Mouse (Mus musculus): ENCODE data around the gene S100pbp.

S100pbp gene

GRCm38 (mm10) chr4:129225315-129225714 lies 35.8 kb upstream of the S100pbp start:
- TF ChIP-seq GATA4 (IDR thresholded peaks at IDR 0.05; ENCODE audit: insufficient replicate concordance, low read length) = no peak

- no peak for TF ChIP-seq GATA4 (IDR thresholded peaks at IDR 0.05; ENCODE audit: insufficient replicate concordance, low read length)
Observed at GRCm38 (mm10) chr4:129223421-129224281, 34.1 kb upstream of the S100pbp start.

GRCm38 (mm10) chr4:129222019-129222925 lies 32.7 kb upstream of the S100pbp start:
- TF ChIP-seq GATA4 (IDR thresholded peaks at IDR 0.05; ENCODE audit: insufficient replicate concordance, low read length) = no peak

- TF ChIP-seq GATA4 (IDR thresholded peaks at IDR 0.05; ENCODE audit: insufficient replicate concordance, low read length) = no peak
Observed at GRCm38 (mm10) chr4:129221097-129222010, 31.8 kb upstream of the S100pbp start.

GRCm38 (mm10) chr4:129220376-129221089 lies 31.0 kb upstream of the S100pbp start:
- TF ChIP-seq GATA4 (IDR thresholded peaks at IDR 0.05; ENCODE audit: insufficient replicate concordance, low read length) = no peak

GRCm38 (mm10) chr4:129219198-129219597 lies 29.7 kb upstream of the S100pbp start:
- TF ChIP-seq GATA4 (IDR thresholded peaks at IDR 0.05; ENCODE audit: insufficient replicate concordance, low read length) = no peak

GRCm38 (mm10) chr4:129218569-129219175 lies 29.1 kb upstream of the S100pbp start:
- TF ChIP-seq GATA4 (IDR thresholded peaks at IDR 0.05; ENCODE audit: insufficient replicate concordance, low read length) = no peak

GRCm38 (mm10) chr4:129211461-129211860 lies 21.9 kb upstream of the S100pbp start:
- TF ChIP-seq GATA4 (IDR thresholded peaks at IDR 0.05; ENCODE audit: insufficient replicate concordance, low read length) = no peak

- no peak for TF ChIP-seq GATA4 (IDR thresholded peaks at IDR 0.05; ENCODE audit: insufficient replicate concordance, low read length)
Observed at GRCm38 (mm10) chr4:129209504-129209903, 20.0 kb upstream of the S100pbp start.

- TF ChIP-seq GATA4 (IDR thresholded peaks at IDR 0.05; ENCODE audit: insufficient replicate concordance, low read length) = no peak
Observed at GRCm38 (mm10) chr4:129206792-129207191, 17.3 kb upstream of the S100pbp start.

GRCm38 (mm10) chr4:129204655-129205054 lies 15.1 kb upstream of the S100pbp start:
- no peak for TF ChIP-seq GATA4 (IDR thresholded peaks at IDR 0.05; ENCODE audit: insufficient replicate concordance, low read length)

- TF ChIP-seq GATA4 (IDR thresholded peaks at IDR 0.05; ENCODE audit: insufficient replicate concordance, low read length) = no peak
Observed at GRCm38 (mm10) chr4:129197514-129197913, 8.0 kb upstream of the S100pbp start.

GRCm38 (mm10) chr4:129194280-129194679 lies 4.8 kb upstream of the S100pbp start:
- no peak for TF ChIP-seq GATA4 (IDR thresholded peaks at IDR 0.05; ENCODE audit: insufficient replicate concordance, low read length)

GRCm38 (mm10) chr4:129191691-129192090 lies 2.2 kb upstream of the S100pbp start:
- TF ChIP-seq GATA4 (IDR thresholded peaks at IDR 0.05; ENCODE audit: insufficient replicate concordance, low read length) = no peak
